Mouse (Mus musculus): ENCODE results near the gene Josd2. TPM values are rescaled to one million over a fixed set of nuclear protein-coding genes. Genes with fewer than 3 reads are reported as not detected.
A peak's percentile ranks its signal among the peaks of the same experiment; 100 is the strongest.

Josd2 gene
- polyA plus RNA-seq, 1 experiment from 2014 or later: 115 TPM

DNA sequence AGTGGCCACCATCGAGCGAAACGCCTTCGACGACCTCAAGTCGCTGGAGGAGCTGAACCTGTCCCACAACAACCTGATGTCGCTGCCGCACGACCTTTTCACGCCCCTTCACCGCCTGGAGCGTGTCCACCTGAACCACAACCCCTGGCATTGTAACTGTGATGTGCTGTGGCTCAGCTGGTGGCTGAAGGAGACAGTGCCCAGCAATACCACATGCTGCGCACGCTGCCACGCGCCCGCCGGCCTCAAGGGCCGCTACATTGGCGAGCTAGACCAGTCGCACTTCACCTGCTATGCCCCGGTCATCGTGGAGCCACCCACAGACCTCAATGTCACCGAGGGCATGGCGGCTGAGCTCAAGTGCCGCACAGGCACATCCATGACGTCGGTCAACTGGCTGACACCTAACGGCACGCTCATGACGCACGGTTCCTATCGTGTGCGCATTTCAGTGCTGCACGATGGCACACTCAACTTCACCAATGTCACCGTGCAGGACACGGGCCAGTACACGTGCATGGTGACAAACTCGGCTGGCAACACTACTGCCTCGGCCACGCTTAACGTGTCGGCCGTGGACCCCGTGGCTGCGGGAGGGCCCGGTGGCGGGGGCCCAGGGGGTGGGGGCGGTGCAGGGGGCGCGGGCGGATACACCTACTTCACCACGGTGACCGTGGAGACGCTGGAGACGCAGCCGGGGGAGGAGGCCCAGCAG is 6.1 kb upstream of the Josd2 start:
- ATAC-seq (ENCODE audit: low read depth): no peak
- Histone ChIP-seq H3K9ac (ENCODE audit: low read length) (no peak overlapping the region), H3K4me1 (replicated peaks; ENCODE audit: control insufficient read depth, insufficient read depth, low read length) (no peaks in the 10 kb centered on the region), H3K9me3 (ENCODE audit: control insufficient read depth, low read length) (no peaks in the 10 kb centered on the region), H3K36me3 (ENCODE audit: control insufficient read depth, insufficient read depth, low read length) (no peaks in the 10 kb centered on the region), H3K27ac (ENCODE audit: low read length) (no peak overlapping the region), H3K4me3 (ENCODE audit: low read length) (no peak overlapping the region), H3K4me2 (ENCODE audit: low read depth, low read length) (no peak overlapping the region), H3K27me3 (ENCODE audit: control insufficient read depth, insufficient read depth, low read depth, low read length) (peaks cover 47% of the 10 kb centered on the region)
- 38% methylated on average over 55 of the region's 57 CpGs for WGBS

DNA sequence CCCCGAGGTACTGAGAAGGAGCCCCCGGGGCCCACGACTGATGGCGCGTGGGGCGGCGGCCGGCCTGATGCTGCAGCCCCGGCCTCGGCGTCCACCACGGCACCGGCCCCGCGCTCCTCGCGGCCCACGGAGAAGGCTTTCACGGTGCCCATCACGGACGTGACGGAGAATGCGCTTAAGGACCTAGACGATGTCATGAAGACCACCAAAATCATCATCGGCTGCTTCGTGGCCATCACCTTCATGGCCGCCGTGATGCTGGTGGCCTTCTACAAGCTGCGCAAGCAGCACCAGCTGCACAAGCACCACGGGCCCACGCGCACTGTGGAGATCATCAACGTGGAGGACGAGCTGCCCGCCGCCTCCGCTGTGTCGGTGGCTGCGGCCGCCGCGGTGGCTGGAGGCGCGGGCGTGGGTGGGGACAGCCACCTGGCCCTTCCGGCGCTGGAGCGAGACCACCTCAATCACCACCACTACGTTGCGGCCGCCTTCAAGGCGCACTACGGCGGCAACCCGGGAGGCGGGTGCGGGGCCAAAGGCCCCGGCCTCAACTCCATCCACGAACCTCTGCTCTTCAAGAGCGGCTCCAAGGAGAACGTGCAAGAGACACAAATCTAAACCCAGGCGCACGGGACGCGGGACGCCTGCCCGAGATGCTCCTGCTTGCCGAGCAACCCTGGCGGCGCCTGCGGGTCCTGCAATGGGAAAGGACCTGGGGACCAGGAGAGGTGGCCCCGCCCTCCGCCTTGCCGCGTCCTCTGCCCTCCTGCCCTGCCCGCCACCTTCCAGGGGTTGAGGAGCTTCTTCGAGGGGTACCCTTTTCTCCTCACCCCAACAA is 5.3 kb upstream of the Josd2 start:
- Histone ChIP-seq H3K9me3 (ENCODE audit: control insufficient read depth, low read length) (no peaks in the 10 kb centered on the region), H3K4me1 (replicated peaks; ENCODE audit: control insufficient read depth, insufficient read depth, low read length) (0 out of 2 replicates have a peak, but pooled peaks cover 3% of the 10 kb centered on the region), H3K27me3 (ENCODE audit: control insufficient read depth, insufficient read depth, low read depth, low read length) (peaks cover 47% of the 10 kb centered on the region), H3K4me3 (ENCODE audit: low read length) (peak overlapping the region; percentile 28), H3K4me2 (ENCODE audit: low read depth, low read length) (peak overlapping the region; percentile 39), H3K9ac (ENCODE audit: low read length) (no peak overlapping the region), H3K36me3 (ENCODE audit: control insufficient read depth, insufficient read depth, low read length) (no peaks in the 10 kb centered on the region), H3K27ac (ENCODE audit: low read length) (no peak overlapping the region)
- ATAC-seq (ENCODE audit: low read depth): no peak
- 15% methylated on average over 76 of the region's 77 CpGs for whole genome bisulfite sequencing

DNA sequence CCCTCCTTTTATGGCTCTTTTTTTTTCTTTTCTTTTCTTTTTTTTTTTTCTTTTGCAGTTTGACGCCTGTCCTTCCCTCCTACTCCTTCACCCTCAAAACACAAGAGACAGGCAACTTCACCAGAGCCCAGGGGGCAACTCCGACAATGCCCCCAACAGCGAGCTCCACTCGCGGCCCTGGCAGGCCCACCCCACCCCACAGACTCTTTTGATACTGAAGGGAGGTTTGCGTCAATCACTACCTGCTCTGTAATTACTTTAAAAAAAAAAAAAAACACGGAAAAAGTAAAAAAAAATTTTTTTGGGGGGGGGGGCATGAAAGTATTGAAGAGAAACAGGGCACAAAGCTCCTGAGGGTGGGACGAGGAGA is 4.7 kb upstream of the Josd2 start:
- Histone ChIP-seq H3K27me3 (ENCODE audit: control insufficient read depth, insufficient read depth, low read depth, low read length) (peaks cover 47% of the 10 kb centered on the region), H3K9me3 (ENCODE audit: control insufficient read depth, low read length) (no peaks in the 10 kb centered on the region), H3K36me3 (ENCODE audit: control insufficient read depth, insufficient read depth, low read length) (no peaks in the 10 kb centered on the region), H3K4me1 (replicated peaks; ENCODE audit: control insufficient read depth, insufficient read depth, low read length) (0 out of 2 replicates have a peak, but pooled peaks cover 3% of the 10 kb centered on the region), H3K9ac (ENCODE audit: low read length) (no peak overlapping the region), H3K27ac (ENCODE audit: low read length) (no peak overlapping the region), H3K4me3 (ENCODE audit: low read length) (no peak overlapping the region; the same call in 1 of the 2 replicates), H3K4me2 (ENCODE audit: low read depth, low read length) (peak overlapping the region; percentile 39)
- ATAC-seq (ENCODE audit: low read depth): no peak
- WGBS: 27% methylated on average over 8 of the region's 8 CpGs

DNA sequence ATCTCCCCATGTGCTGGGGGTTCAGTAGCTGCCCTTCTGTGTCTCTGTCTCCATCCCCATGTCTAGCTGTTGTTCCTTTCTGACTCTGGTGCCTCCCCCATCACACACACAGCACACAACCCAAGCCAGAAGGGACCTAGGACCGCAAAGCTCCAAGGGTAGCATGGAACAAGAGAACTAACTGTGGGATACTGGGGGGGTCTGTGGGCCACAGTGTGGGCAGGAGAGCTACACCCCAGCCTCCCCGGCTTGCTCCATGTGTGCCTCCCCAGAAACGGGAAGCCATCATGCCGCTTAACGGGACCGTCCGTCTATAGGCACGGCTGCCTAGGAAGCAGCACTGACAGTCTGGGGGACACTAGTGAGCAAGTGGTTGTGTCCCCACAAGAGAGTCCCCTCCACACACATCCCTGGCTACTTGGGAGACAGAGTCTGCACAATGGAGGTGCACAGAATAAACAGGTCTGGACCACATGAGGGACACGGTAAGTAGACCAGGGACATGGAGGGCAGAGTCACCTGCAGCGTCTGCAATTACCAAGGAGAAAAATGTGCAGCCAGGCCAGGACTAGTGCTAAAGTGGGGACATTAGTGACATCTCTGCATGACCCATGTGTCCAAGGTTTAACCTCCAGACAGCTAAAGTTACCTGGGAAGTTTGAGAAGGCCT is 4.1 kb upstream of the Josd2 start:
- H3K9me3 ChIP-seq (ENCODE audit: control insufficient read depth, low read length): no peaks in the 10 kb centered on the region
- ATAC-seq (ENCODE audit: low read depth): no peak
- H3K4me2 ChIP-seq (ENCODE audit: low read depth, low read length): no peak overlapping the region
- no peaks in the 10 kb centered on the region for H3K36me3 ChIP-seq (ENCODE audit: control insufficient read depth, insufficient read depth, low read length)
- H3K4me3 ChIP-seq (ENCODE audit: low read length): no peak overlapping the region
- WGBS: 89% methylated on average over 10 of the region's 10 CpGs
- peaks cover 47% of the 10 kb centered on the region for H3K27me3 ChIP-seq (ENCODE audit: control insufficient read depth, insufficient read depth, low read depth, low read length)
- peaks cover 8% of the 10 kb centered on the region for H3K4me1 ChIP-seq (replicated peaks; ENCODE audit: control insufficient read depth, insufficient read depth, low read length)
- no peak overlapping the region for H3K27ac ChIP-seq (ENCODE audit: low read length)
- H3K9ac ChIP-seq (ENCODE audit: low read length): no peak overlapping the region

DNA sequence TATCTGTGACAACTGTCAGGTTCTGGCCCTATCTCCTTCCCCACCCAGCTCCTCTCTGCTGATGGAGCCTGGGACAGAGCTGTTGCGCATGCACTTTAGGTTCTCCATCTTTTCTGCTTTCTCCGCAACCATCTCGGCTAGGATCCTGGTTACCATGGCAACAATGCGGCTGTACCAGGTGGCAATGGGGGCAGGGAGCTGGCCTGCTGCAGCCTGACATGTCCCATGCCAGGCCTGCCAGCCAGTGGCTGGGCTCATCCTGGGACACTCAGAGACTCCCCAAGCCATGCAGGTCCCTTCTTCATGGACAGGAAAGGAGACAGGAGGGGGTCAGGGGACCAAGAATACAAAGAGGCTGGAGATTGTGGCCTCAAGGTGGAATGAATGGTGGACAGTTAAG is 3.3 kb upstream of the Josd2 start:
- Histone ChIP-seq H3K27ac (ENCODE audit: low read length) (no peak overlapping the region), H3K9ac (ENCODE audit: low read length) (no peak overlapping the region), H3K4me2 (ENCODE audit: low read depth, low read length) (no peak overlapping the region), H3K27me3 (ENCODE audit: control insufficient read depth, insufficient read depth, low read depth, low read length) (peaks cover 47% of the 10 kb centered on the region), H3K36me3 (ENCODE audit: control insufficient read depth, insufficient read depth, low read length) (0 out of 2 replicates have a peak, but pooled peaks cover 1% of the 10 kb centered on the region), H3K4me3 (ENCODE audit: low read length) (no peak overlapping the region), H3K4me1 (replicated peaks; ENCODE audit: control insufficient read depth, insufficient read depth, low read length) (peaks cover 16% of the 10 kb centered on the region), H3K9me3 (ENCODE audit: control insufficient read depth, low read length) (no peaks in the 10 kb centered on the region)
- 27% methylated on average over 4 of the region's 4 CpGs for WGBS
- ATAC-seq (ENCODE audit: low read depth): no peak

DNA sequence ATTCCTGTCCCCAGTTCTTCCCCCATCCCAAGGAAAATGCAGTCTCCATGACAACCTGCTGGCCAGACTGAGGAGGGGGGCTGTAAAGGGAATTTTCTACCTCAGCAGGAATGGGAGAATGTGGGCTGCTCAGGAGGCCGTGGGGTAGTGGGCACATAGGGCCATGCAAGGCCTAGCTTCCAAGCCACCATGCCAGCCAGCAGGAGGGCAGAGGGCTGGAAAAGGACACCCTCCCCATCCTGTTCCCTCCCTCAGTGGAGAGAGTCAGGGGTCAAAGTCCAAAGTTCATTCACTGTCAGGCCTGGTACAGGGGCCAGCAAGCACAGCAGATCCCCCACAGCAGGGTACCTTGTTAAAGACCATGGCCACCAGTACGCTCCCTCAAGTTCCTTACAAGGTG is 2.7 kb upstream of the Josd2 start, which contains the start of gene Aspdh:
Aspdh (plus strand) TSS at position 281 of the 400 bp plus-strand sequence.
- WGBS: 62% methylated on average over 2 of the region's 2 CpGs
- H3K36me3 ChIP-seq (ENCODE audit: control insufficient read depth, insufficient read depth, low read length): 0 out of 2 replicates have a peak, but pooled peaks cover 2% of the 10 kb centered on the region
- H3K4me3 ChIP-seq (ENCODE audit: low read length): no peak within 1 kb of the TSS
- no peak for ATAC-seq (ENCODE audit: low read depth)
- no peak within 1 kb of the TSS for H3K27ac ChIP-seq (ENCODE audit: low read length)
- H3K4me2 ChIP-seq (ENCODE audit: low read depth, low read length): no peak within 1 kb of the TSS
- H3K27me3 ChIP-seq (ENCODE audit: control insufficient read depth, insufficient read depth, low read depth, low read length): peaks cover 44% of the 10 kb centered on the region
- H3K9ac ChIP-seq (ENCODE audit: low read length): no peak within 1 kb of the TSS
- peaks cover 22% of the 10 kb centered on the region for H3K4me1 ChIP-seq (replicated peaks; ENCODE audit: control insufficient read depth, insufficient read depth, low read length)
- H3K9me3 ChIP-seq (ENCODE audit: control insufficient read depth, low read length): no peaks in the 10 kb centered on the region

DNA sequence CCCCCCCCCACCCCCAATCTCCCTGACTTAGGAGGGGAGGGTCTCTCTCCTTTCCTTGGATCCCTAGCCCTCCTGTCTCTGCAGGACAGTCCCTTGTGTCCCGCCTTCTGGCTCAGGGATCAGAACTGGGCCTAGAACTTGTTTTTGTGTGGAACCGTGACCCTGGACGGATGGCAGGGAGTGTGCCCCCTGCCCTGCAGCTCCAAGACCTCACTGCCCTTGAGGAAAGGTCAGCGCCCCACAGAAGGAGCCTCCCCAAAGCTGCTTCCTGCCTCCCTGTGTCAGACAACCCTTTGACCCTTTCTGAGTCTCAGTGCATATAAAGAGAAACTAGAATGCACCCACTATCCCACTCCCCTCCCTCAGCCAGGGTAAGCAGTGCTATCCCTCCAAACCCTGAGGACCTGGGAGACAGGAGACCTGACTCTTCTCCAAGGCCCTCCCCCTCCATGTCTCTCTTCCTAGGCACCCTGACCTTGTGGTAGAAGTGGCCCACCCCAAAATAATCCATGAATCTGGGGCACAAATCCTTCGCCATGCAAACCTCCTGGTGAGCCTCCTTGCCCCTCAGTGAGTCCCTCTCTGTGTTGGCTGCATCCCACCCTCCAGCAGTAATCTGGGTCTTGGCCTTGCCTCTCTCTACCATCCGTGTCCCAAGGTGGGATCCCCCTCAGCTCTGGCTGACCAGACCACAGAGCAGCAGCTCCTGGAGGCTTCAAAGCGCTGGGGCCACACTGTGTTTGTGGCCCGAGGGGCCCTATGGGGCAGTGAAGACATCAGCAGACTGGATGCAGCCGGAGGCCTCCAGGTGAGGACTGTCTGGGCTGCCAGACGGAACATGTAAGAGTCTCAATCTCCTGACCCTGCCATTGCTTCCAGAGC is 1.5 kb upstream of the Josd2 start:
- Histone ChIP-seq H3K9me3 (ENCODE audit: control insufficient read depth, low read length) (no peaks in the 10 kb centered on the region), H3K4me1 (replicated peaks; ENCODE audit: control insufficient read depth, insufficient read depth, low read length) (peaks cover 29% of the 10 kb centered on the region)

DNA sequence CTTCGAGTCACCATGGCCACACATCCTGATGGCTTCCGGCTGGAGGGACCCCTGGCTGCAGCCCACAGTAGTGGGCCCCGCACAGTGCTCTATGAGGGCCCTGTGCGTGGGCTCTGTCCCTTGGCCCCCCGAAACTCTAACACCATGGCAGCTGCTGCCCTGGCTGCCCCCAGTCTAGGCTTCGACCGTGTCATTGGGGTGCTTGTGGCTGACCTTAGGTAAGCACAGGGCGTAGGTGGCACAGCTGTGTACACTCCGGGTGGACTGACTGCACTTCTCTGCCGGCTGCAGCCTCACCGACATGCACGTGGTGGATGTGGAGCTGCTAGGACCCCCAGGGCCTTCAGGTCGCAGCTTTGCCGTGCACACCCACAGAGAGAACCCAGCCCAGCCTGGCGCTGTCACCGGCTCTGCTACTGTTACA is 880 bp upstream of the Josd2 start:
- Histone ChIP-seq H3K4me3 (ENCODE audit: low read length) (no peak overlapping the region), H3K4me1 (replicated peaks; ENCODE audit: control insufficient read depth, insufficient read depth, low read length) (peaks cover 36% of the 10 kb centered on the region), H3K27ac (ENCODE audit: low read length) (no peak overlapping the region), H3K36me3 (ENCODE audit: control insufficient read depth, insufficient read depth, low read length) (0 out of 2 replicates have a peak, but pooled peaks cover 2% of the 10 kb centered on the region), H3K4me2 (ENCODE audit: low read depth, low read length) (peak overlapping the region; percentile 50; the same call in 1 of the 2 replicates), H3K27me3 (ENCODE audit: control insufficient read depth, insufficient read depth, low read depth, low read length) (peaks cover 27% of the 10 kb centered on the region), H3K9me3 (ENCODE audit: control insufficient read depth, low read length) (no peaks in the 10 kb centered on the region), H3K9ac (ENCODE audit: low read length) (0 out of 2 replicates have a peak overlapping the region, but pooled peaks have one; percentile 18)
- WGBS: 77% methylated on average over 16 of the region's 16 CpGs
- no peak for ATAC-seq (ENCODE audit: low read depth)

More for the DNA sequence above, 1.5 kb upstream of the Josd2 start:
- no peak overlapping the region for H3K4me3 ChIP-seq (ENCODE audit: low read length)
- no peak overlapping the region for H3K4me2 ChIP-seq (ENCODE audit: low read depth, low read length)
- peaks cover 33% of the 10 kb centered on the region for H3K27me3 ChIP-seq (ENCODE audit: control insufficient read depth, insufficient read depth, low read depth, low read length)
- H3K9ac ChIP-seq (ENCODE audit: low read length): no peak overlapping the region
- no peak overlapping the region for H3K27ac ChIP-seq (ENCODE audit: low read length)
- WGBS: 77% methylated on average over 10 of the region's 10 CpGs
- H3K36me3 ChIP-seq (ENCODE audit: control insufficient read depth, insufficient read depth, low read length): 0 out of 2 replicates have a peak, but pooled peaks cover 2% of the 10 kb centered on the region
- no peak for ATAC-seq (ENCODE audit: low read depth)
